Mouse (Mus musculus): ENCODE data around the gene Susd1. TPM values are rescaled to one million over a fixed set of nuclear protein-coding genes. Genes with fewer than 3 reads are reported as not detected.

Gene Susd1
- total RNA-seq (2021): 1 to 10 TPM; 6.0 to 6.4 TPM

GRCm38 (mm10) chr4:59437990-59438854, at the start of gene Susd1:
TSS of gene Susd1 (minus strand) at chr4:59438633.
- DNase-seq: peak; percentile 41
- intact Hi-C loops (cut with DNase I): no loop called here

DNA sequence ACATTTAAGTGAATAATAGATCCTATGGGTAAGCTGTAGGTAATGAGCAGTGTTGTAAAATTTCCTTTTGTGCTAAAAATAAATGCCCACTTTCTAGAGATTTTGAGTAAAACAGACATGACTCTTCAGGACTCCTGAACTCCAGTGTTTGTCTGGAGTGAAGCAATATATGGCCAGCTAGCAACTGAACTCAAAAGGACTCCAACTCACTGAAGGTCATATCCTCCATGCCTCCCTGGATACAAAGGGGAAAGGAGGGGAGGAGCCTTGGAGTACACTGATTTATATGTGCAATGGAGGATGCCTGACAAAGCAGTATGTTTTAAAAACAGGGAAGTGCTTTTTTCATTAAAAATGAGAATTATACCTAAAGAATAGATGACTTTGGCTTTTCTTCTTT, 32.9 kb upstream of the Susd1 start:
- intact Hi-C loops (cut with DNase I): no loop called here
- no peak for DNase-seq

GRCm38 (mm10) chr4:59465449-59465848, 27.0 kb upstream of the Susd1 start:
- no peak for DNase-seq
- intact Hi-C loops (cut with DNase I): no loop called here

GRCm38 (mm10) chr4:59464661-59465060, 26.2 kb upstream of the Susd1 start:
- intact Hi-C loops (cut with DNase I): no loop called here
- DNase-seq: no peak

- DNase-seq: no peak
- intact Hi-C loops (cut with DNase I): no loop called here
Measured at GRCm38 (mm10) chr4:59462494-59462893, 24.1 kb upstream of the Susd1 start.

- intact Hi-C loops (cut with DNase I): no loop called here
Measured at GRCm38 (mm10) chr4:59461116-59461727, 22.8 kb upstream of the Susd1 start.

DNA sequence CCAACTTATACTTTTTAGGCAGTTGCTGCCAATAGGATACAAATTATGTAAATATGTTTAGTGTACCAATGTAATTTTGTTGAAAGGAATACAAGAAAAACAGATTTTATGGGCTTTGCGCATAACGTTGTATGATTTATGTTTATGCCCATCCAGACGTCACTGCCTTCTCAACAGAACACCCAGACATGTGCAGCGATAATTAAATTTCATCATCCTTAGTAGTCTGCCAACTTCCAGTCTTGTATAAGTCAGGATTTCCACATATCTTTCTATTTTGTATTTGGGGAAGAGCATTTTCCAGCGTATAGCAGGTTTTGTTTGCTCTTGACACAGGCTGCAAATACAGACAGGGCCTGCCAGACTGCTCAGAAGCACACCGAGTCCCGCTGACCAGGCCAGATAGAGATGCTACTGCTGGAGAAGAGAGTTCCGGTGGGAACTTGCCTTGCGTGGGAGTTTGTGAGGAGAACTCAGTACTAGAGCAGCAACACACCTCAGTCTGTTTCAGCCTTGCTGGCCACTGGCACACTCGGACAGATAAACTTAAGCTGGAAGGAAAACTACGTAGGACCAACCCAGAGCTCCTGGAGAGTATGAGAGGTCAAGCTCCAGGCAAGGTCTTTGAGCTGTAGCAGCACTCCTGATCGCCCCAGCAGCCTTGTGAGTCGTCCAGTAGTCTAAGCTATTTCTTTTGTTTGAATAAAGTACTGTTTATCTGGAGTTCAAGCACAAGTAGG, 21.0 kb upstream of the Susd1 start:
- DNase-seq: no peak
- intact Hi-C loops (cut with DNase I): no loop called here

More at GRCm38 (mm10) chr4:59461116-59461727, 22.8 kb upstream of the Susd1 start:
- no peak for DNase-seq

- intact Hi-C loops (cut with DNase I): no loop called here
- DNase-seq: peak; percentile 4
Measured at GRCm38 (mm10) chr4:59457941-59458340, 19.5 kb upstream of the Susd1 start.

DNA sequence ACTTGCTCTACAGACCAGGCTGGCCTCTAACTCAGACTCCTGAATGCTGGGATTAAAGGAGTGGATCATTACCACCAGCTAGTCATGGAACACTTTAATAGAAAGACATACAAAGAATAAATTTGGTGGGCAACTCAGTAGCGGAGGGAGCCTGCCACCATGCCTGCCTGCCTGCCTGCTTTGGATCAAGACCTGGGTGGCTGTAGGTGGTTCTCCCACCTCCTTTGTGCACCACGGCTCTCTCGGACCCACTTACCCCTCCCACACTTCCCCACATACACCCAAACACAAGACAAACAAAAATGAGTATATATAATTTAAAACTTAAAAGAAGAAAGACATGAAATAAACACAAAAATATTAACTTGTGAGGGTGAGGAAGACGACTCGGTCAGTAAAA, 18.7 kb upstream of the Susd1 start:
- intact Hi-C loops (cut with DNase I): no loop called here
- DNase-seq: no peak

- DNase-seq: no peak
- intact Hi-C loops (cut with DNase I): no loop called here
Measured at GRCm38 (mm10) chr4:59455465-59455864, 17.0 kb upstream of the Susd1 start.

DNA sequence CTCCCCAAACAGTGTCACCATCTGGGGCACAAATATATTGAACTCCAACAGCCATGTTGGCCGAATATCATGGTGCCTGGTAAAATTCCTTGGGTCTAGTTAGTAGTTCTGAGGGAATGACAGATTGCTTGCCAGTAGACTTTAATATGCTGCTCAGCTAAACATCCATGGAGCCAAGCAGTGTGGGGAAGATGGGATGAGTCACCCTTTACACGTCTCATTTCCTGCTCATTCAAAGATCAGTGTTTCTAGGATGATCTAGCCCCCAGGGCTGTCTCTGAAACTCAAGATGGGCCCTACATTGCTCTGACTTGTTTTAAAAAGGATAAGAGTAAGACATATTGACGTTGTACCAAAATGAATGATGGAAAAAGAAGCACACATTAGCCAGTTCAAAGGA, 15.6 kb upstream of the Susd1 start:
- intact Hi-C loops (cut with DNase I): no loop called here
- DNase-seq: no peak

DNA sequence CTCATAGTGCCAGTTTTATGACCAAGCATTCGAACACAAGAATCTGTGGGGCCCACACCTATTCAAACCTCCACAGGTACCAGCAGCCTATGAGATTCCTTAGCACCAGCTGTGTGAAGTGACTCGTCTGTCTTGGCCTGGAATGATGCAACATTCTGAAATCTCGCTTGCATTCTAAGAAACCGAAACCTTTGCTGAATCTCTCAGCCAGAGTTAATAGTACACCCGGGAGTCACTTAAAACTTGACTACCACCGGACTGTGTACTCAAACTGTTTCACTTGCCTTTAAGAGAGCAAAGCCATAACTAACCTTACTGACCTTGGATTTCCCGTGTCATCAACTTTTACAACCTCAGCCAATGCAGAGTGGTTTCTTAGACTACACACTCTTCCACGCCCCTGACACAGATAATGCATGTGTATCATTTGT, 14.1 kb upstream of the Susd1 start:
- no peak for DNase-seq
- intact Hi-C loops (cut with DNase I): no loop called here

DNA sequence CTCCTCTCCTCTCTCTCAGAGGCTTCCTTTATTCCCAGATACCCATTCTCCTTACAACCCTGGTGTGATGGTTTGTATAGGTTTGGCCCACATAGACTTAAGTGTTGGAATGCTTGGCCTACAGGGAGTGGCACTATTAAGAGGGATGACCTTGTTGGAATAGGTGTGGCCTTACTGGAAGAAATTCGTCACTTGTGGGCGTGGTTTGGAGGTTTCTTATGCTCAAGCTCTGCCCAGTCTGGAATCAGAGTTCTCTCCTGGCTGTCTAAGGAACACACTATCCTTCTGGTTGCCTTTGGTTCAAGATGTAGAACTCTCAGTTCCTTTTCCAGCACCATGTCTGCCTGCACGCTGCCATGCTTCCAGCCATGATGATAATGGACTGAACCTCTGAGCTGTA, 12.5 kb upstream of the Susd1 start:
- no peak for DNase-seq
- intact Hi-C loops (cut with DNase I): no loop called here

DNA sequence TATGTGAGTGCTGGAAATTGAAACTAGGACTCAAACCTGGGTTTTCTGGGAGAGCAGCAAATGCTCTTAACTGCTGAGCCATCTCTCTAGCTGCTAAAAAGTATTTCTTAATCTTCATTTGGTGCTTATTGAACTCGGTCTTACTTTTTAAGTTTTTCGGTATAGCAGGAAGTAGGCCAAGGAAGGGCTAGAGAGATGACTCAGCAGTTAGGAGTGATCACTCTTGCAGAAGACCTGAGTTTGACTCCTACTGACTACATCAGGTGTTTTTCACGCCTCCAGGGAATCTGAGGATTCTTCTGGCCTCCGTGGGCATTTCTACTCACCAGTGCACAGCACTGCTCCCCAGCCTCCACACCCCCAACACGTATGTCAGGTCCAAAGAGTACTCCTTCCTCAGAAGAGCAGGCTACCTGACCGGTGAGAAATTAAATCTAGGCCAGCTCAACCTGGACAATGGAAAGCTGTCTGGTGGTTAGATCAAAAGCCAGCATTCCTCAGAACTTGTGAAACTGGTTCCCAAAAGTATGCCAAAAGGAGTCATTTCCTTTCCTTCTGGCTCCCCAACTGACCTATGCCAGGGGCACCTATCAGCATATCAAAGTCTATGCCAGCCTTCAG, 11.9 kb upstream of the Susd1 start:
- intact Hi-C loops (cut with DNase I): no loop called here
- no peak for DNase-seq

GRCm38 (mm10) chr4:59447296-59447695, 8.9 kb upstream of the Susd1 start:
- intact Hi-C loops (cut with DNase I): no loop called here
- DNase-seq: no peak

GRCm38 (mm10) chr4:59445516-59445915, 7.1 kb upstream of the Susd1 start:
- intact Hi-C loops (cut with DNase I): no loop called here
- no peak for DNase-seq

DNA sequence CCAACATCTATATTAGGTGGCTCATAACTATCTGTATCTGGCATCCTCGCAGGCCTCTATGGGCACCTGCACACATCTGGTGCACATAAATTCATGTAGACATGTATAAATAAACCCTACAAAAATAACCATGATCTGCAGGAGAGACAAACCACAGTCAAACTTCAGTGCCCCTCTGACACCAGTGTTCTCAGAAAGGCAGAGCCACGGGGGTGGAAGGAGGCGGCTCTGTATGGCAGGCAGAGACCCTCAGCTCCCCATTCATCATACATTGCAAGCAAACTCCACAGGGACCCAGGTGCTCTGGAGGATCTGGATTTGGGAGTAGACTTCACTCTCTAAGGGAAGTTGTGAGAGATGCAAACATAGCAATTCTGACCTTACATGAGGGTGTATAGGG, 6.6 kb upstream of the Susd1 start:
- intact Hi-C loops (cut with DNase I): no loop called here
- DNase-seq: no peak

- DNase-seq: no peak
- intact Hi-C loops (cut with DNase I): no loop called here
Measured at GRCm38 (mm10) chr4:59444085-59444484, 5.7 kb upstream of the Susd1 start.

DNA sequence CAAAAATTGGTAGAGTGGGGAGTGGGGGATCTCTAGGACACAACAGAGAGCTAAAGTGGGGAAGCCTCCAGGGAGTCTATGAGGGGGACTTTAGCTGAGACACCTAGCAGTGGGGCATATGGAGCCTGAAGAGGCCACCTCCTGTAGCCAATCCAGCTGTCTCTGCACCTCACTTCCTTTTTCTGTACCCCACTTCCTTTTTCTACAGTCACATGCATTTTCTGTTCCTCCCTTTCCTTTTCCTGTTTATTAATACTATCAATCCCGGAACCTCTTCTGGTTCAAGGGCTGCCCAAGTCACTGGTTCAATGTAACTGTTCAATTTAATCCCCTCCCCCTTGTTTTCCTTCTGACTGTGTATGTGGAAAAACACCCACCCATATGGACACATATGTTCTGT, 2.8 kb upstream of the Susd1 start:
- DNase-seq: no peak
- intact Hi-C loops (cut with DNase I): no loop called here

- intact Hi-C loops (cut with DNase I): no loop called here
- no peak for DNase-seq
Measured at GRCm38 (mm10) chr4:59439960-59440359, 1.5 kb upstream of the Susd1 start.

DNA sequence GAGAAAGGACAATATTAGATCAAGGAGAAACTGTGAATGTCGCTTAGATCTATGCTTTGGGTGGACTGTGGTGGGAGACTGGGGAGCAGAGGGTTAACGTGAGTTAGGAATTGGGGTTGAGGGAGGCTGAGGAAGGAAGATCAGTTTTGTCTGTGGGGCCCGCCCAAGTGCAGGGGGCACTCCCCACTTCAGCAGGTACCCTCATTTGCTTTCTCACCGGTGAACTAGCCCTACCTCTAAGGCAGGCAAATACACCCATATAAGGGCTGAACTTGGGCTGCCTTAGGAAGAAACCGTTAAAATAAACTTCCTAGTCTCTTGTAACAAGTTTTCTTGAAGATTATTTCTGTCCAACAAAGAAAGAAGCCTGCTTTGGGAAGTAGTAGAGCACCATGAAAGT, 608 bp upstream of the Susd1 start:
- intact Hi-C loops (cut with DNase I): no loop called here

More for the DNA sequence above, 608 bp upstream of the Susd1 start:
- no peak for DNase-seq

All from left cerebral cortex, postnatal 4 days (tissue).